Mouse (Mus musculus) embryonic stem cell, embryonic (primary cell): ENCODE data around the gene Defb11.
"Not testable (repeated sequence)": the region's sequence is repeated elsewhere in the genome, so short reads cannot be mapped to it uniquely, and the experiment has no call there.

ENCODE experiments used
- CTCF ChIA-PET, 4 experiments: fragments of 300-600 bp in 2 of 4; fragments of 350-600 bp in 2 of 4; sonication (Branson Sonifier 250); formaldehyde crosslinking; loops; one replicate each; lab custom pipeline; 2022; ENCODE audit warnings: inconsistent platforms in 2 of 4; lab: Charles Lee
- POLR2A ChIA-PET, 4 experiments: fragments of 300-600 bp in 2 of 4; fragments of 350-600 bp in 2 of 4; sonication (Branson Sonifier 250); formaldehyde crosslinking; loops; one replicate each; lab custom pipeline; 2022; ENCODE audit warnings: antibody characterized with exemption in 4 of 4, inconsistent platforms in 1 of 4; lab: Charles Lee

Defb11 gene

DNA sequence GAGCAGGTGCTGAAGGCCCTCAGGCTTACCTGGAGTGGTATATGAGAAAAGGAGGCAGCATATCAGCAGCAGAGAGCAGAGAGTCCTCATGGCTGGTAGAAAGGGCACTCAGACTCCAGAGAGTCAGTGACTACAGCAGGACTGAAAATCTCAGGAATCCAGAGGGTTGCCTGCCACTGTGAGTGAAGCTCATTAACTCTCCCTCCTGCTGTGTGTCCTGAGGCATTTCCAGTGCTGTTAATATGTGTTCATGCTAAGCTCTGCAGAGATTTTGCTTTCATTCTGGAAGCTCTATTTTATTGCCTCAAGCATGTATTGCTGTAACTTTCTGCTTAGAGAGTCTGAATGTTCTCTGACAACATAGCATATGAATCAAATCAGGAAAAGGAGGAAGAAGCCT lies at the start of gene Defb11:
TSS of gene Defb11 (minus strand) at position 123 of the 400 bp plus-strand sequence.
- CTCF ChIA-PET, POLR2A ChIA-PET: not testable (repeated sequence)

DNA sequence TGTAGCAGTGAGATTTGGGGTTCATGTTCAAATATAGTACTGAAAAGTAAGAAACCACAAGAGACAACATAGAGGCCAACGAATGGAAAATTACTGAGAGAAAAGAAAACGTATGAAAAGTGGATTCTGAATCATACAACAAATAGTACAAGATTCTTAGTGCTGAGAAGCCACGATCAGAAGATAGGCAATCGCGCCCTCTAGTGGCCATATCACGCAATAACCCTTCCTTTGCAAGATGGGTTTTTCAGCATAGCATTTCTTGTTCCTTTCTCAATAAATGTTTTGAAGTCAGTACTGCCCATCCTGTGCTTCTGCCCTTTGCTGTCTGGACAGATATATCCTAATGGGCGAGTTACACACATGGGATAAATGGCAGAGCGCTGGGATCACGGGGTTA lies 49.1 kb upstream of the Defb11 start:
- ChIA-PET CTCF (interaction anchor here in 2 of 4 experiments (1.3 kb wide), 2 partner anchors 199 kb away, joined by 3 to 6 read pairs; no protein-coding TSS in a partner anchor), POLR2A (interaction anchor here in 1 of 4 experiments (1.2 kb wide), 1 partner anchor 9 kb away, joined by 3 read pairs; no protein-coding TSS in a partner anchor)

GRCm38 (mm10) chr8:21947311-21948017 lies 41.3 kb upstream of the Defb11 start:
- CTCF ChIA-PET: interaction anchor here in 2 of 4 experiments (0.5 to 0.8 kb wide), 2 partner anchors 85 to 177 kb away, joined by 3 read pairs; partner anchors contain the start of gene Nek5 (in 1 of the 2)
- POLR2A ChIA-PET: interaction anchor here in 1 of 4 experiments (0.6 to 1.1 kb wide), 2 partner anchors 20 to 79 kb away, joined by 3 read pairs; no protein-coding TSS in a partner anchor

DNA sequence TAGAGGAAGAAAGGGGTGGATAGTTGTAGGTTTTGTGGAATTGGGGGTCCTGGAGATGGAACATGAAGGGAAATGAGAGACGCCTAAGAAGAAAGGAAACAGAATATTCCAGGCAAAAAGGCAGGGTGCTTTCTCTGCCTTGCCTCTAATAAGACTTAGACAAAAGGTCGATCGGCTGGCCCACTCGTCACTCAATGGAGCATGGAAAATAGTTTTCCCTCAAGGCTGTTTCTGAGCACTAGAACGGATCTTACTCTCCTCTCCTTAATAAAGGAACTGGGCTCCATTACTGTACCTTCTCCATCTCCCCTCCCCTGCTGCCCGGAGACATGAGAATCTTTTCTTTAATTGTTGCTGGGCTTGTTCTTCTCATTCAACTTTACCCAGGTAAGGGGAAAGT lies 40.2 kb upstream of the Defb11 start, which contains the start of gene Defb13:
TSS of gene Defb13 (plus strand) at position 301 of the 400 bp plus-strand sequence.
- ChIA-PET POLR2A (no interaction called here), CTCF (no interaction called here)

DNA sequence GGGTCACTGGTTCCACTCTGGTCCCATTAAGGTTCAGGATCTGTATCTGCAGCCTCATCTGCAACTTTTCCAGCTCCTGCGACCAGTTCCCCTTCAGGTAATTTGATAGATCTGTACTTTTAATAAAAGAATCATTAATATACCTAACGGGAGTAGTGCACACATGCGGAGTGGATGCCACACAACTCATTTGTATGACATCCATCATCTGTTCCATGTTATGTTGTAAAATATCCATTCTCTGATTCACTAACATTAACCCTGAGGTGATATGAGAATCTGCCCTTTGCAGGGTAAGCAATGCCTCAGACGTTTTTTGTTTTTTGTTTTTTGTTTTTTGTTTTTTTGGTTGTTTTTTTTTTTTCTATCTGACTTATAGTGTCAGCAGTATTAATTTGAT lies 31.8 kb upstream of the Defb11 start, which contains the start of gene Defb35:
TSS of gene Defb35 (plus strand) at position 301 of the 400 bp plus-strand sequence.
- CTCF ChIA-PET, POLR2A ChIA-PET: not testable (repeated sequence)

DNA sequence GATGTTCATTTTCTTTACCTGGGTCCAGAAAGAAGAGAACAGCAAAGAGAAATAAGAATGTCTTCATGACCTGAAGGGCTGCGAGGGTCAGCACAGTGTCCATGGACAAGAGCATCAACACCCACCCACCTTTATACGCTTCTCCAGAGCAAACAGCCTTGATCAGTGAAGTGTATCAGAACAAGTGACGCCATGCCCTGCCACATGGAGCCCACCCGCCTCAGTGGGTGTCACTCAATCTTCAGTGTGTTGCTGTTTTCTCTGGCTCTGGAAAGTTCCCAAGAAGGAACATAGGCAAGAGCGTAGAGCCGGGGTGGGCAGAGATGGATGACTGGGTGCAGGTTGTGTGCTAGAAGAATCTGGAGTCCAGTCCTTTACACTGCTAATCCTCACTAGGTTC lies 26.4 kb upstream of the Defb11 start, which contains the start of gene Defb15:
TSS of gene Defb15 (minus strand) at position 101 of the 400 bp plus-strand sequence.
- POLR2A ChIA-PET: no interaction called here
- CTCF ChIA-PET: no interaction called here

- CTCF ChIA-PET, POLR2A ChIA-PET: not testable (repeated sequence)
These were observed 24.5 kb upstream of the Defb11 start for GRCm38 (mm10) chr8:21930754-21931153.

DNA sequence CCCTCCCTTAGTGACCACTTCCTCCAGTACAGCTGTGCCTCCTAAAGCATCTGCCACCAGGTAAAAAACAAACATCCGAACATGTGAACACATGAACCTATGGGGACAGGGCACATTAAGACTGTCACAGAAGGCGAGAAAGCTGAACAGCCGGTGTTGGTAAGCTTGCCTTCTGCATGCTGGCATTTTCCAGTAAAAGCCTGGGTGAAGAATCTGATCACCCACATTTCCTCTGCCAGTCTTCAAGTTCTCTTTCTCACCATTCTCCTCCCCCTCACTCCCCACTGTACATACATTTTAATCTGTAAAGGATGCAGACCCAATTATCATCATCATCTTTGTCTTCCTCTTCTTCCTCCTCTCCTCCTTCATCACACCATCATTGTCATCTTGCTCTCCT lies 9.4 kb upstream of the Defb11 start:
- POLR2A ChIA-PET: interaction anchor here in 1 of 4 experiments (0.6 kb wide), 1 partner anchor 12 kb away, joined by 5 read pairs; no protein-coding TSS in a partner anchor
- CTCF ChIA-PET: no interaction called here

DNA sequence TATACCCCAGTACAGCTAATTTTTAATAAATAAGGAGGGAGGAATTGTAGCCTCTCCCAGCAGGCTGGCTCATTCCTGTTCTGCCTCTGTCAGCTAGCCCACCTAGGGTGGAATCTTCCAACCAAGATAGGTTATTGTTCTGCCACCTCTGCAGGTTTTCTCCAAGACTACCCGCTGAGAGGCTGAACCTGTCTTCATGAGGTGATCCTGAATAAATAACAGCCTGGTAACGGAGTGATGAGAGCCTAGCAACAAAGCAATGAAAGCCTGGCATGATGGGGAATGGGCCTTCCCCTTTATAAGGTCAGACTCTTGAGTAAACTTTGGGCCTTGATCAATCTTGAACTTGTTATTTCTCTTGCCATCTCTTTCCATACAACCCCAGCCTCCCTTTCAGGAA lies 6.3 kb upstream of the Defb11 start:
- ChIA-PET CTCF (no interaction called here), POLR2A (no interaction called here)

GRCm38 (mm10) chr8:21911931-21912330 lies 5.7 kb upstream of the Defb11 start:
- ChIA-PET POLR2A (no interaction called here), CTCF (no interaction called here)

DNA sequence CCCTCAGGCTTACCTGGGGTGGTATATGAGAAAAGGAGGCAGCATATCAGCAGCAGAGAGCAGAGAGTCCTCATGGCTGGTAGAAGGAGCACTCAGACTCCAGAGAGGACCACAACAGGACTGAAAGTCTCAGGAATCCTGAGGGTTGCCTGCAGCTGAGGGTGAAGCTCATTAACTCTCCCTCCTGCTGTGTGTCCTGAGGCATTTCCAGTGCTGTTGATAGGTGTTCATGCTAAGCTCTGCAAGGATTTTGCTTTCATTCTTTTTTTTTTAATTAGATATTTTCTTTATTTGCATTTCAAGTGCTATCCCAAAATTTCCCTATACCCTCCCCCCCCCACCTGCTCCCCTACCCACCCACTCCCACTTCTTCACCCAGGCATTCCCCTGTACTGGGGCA lies 20.9 kb downstream of the Defb11 start, which contains the start of gene Defb9:
TSS of gene Defb9 (minus strand) at position 101 of the 400 bp plus-strand sequence.
- POLR2A ChIA-PET: interaction anchor here in 1 of 4 experiments (0.6 kb wide), 1 partner anchor 473 kb away, joined by 3 read pairs; no protein-coding TSS in a partner anchor
- CTCF ChIA-PET: not testable (repeated sequence)

DNA sequence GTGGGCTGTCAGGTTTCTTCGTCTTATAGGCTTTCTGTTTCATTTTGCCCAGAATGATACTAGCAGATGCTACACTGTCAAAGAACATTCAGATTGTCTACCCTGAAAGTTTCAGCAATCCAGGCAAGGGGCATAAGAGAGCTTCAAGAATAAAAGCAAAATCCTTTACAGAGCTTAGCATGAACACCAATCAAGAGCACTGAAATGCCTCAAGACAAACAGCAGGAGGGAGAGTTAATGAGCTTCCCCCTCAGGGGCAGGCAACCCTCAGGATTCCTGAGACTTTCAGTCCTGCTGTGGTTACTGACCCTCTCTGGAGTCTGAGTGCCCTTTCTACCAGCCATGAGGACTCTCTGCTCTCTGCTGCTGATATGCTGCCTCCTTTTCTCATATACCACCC lies 47.6 kb downstream of the Defb11 start, which contains the start of gene Defb10:
TSS of gene Defb10 (plus strand) at position 316 of the 400 bp plus-strand sequence.
- CTCF ChIA-PET, POLR2A ChIA-PET: not testable (repeated sequence)
